Mouse (Mus musculus): Measurements from ENCODE around the gene Dicer1.

- TF ChIP-seq MAX (IDR thresholded peaks at IDR 0.05; ENCODE audit: low read depth) (no peak), MYOD1 (IDR thresholded peaks at IDR 0.05; ENCODE audit: control insufficient read depth in 1 of 3, insufficient read length in 2 of 3, low read depth in 2 of 3) (no peak), POLR2A (IDR thresholded peaks at IDR 0.05; ENCODE audit: insufficient read length, low read depth) (no peak), MYOG (IDR thresholded peaks at IDR 0.05; ENCODE audit: control insufficient read depth in 1 of 3, insufficient read depth in 1 of 3, insufficient read length in 2 of 3, low read depth in 2 of 3) (no peak), USF1 (IDR thresholded peaks at IDR 0.05; ENCODE audit: low read depth) (no peak), TCF12 (IDR thresholded peaks at IDR 0.05; ENCODE audit: insufficient read depth, poor library complexity, severe bottlenecking) (no peak)
Observed at GRCm38 (mm10) chr12:104700266-104700665, 51.5 kb downstream of the Dicer1 start.
